Mouse (Mus musculus) yolk sac, embryonic 10.5 days (tissue): ENCODE results near the gene Ncor1.
"Not testable (repeated sequence)": the region's sequence is repeated elsewhere in the genome, so short reads cannot be mapped to it uniquely, and the experiment has no call there.

ENCODE experiments used
- DNase-seq: peaks from one replicate; pipeline ENCODE4 v3.0.0-alpha.2; 2017; ENCODE audit warnings: low spot score

The Ncor1 gene

DNA sequence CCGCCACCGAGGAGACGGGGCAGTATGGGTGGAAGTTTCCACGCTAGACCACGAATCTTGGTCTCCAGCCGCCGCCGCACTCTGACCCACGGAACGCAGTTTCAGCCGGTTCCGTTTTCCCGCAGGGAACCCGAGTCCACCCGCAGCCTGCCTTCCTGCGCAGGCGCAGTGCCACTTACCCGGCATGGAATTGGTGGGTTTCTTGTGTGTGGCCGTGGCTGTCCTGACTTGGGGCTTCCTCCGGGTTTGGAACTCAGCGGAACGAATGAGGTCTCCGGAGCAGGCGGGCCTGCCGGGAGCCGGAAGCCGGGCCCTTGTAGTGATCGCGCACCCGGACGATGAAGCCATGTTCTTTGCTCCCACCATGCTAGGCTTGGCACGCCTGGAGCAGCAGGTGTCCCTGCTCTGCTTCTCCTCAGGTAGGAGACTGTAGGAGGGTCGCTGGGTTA, at the start of gene Ncor1, which contains the start of gene Pigl:
TSS of gene Ncor1 (minus strand) at position 266 of the 449 bp plus-strand sequence.
TSS of gene Pigl (plus strand) at position 185 of the 449 bp plus-strand sequence.
- peak; percentile 87 for DNase-seq

DNA sequence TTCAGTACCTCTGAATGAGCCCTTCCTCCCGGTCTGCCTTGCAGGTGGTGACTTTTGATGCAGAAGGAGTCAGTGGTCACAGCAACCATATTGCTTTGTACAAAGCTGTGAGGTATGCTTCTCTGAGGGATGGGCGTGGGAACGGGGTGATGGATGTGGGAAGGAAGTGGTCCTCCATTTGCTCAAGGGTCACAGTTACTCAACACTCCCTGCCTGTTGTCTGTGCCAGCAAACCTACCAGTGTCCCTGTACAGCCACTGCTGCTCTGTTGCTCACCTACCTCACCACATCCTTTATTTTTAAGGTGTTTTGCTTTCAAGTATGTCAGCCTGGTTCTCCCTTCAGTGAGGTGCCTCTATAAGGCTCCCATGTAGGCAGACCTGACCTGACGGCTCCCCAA, 49.3 kb upstream of the Ncor1 start:
- DNase-seq, result no peak

- DNase-seq, result no peak
These were observed 42.2 kb upstream of the Ncor1 start for GRCm38 (mm10) chr11:62500529-62500928.

GRCm38 (mm10) chr11:62498802-62499201, 40.5 kb upstream of the Ncor1 start:
- DNase-seq, result no peak

DNA sequence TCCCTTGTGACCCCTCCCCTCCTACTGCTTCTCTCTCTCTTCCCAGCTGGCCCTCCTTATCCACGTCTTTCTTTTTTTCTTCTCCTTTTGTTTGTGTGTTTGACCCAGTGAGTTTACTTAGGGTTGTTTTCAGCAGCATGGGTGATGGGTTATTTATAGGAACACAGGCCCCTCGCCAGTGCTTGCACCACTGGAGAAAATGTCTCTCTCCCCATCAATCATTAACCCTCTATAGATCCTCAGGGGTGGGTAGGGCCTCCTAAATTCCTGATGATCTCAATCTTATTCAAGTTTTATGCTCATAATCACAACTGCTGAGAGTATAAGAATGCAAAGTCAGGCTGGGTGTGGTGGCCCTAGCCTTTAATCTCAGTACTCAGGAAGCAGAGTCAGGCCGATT, 38.8 kb upstream of the Ncor1 start:
- DNase-seq, result no peak

GRCm38 (mm10) chr11:62496151-62496715, 37.9 kb upstream of the Ncor1 start:
- DNase-seq, result no peak

DNA sequence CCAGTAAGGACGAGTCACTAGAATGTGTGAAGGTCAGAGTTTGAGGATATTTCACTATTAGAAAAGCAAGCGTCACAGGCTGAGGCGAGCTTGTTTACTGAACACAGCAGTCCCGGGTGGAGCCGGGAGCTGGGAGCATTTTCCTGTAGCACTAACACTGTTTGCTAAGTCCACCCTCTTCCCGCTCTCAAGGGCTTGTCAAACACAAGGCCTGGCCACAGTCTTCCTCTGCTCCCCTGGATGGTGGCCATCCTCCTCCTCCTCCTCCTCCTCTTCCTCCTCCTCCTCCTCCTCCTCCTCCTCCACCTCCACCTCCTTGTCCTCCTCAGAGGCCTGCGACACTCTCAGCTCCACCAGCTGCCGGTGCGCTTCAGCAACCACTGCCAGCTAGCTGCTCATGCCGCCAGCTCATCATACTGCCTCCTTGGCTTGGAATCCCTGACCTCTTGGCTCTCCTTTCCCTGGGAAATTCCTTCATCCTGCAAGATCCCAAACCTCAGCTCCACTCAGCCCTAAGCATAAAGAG, 37.0 kb upstream of the Ncor1 start:
- DNase-seq, result no peak

DNA sequence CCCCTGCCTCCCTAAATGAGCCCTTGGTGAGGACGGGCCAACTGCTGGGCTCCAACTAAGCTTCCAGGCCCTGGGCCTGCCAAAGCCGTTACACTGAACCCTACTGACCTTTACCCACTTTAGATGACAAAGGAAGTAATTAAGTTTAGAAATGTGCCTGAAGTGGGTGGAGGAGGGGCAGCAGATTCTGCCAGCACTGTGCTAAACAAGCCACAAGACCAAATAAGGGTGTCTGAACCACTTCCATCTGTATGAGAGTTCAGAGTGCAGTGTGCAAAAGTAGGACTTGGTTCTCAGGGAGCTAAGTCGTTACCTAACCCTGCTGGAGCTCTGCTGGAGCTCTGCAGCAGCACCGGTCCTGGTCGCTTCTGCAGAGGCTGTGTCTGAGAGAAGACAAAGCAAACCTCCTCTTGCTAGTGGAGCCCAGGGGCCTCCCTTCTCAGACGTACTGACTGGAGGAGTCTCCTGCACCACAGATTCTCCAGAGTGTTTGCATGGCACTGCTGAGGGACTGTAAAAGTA, 36.5 kb upstream of the Ncor1 start:
- DNase-seq, result peak; percentile 88

- no peak for DNase-seq
These were observed 35.4 kb upstream of the Ncor1 start for GRCm38 (mm10) chr11:62493701-62494100.

DNA sequence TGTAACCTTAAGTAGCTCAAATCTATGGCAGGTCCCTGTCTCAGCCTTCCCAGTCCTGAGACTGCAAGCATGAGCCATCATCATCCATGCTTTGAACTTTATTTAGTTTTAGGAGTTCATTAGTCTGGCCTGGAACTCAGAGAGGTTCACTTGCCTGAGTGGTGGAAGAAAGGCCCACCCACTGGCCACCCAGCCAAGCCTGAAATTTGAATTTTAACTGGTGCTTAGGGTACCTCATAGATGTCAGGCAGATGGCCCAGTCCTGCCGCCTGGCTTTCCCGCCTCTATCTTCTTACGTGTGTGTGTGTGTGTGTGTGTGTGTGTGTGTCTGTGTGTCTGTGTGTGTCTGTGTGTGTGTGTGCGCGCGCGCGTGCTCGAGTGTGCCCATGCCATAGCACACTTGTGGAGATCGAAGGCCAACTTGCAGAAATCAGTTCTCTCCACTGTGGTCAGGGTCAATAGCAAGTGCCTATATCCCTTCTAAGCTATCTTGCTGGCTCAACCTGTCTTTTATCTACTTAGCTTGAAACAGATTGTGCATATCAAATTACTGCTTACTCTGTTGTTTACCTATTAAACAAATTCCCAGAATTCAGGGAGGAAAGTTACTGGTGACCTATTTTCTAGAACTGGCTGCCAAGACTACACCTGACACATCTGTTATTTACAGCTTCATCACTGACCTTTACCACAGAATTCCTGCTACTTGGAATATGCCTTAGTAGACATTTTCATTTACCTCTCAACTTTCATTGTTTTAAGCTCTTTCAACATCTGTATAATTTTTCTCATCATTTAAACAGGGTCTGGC, 29.4 kb upstream of the Ncor1 start:
- no peak for DNase-seq

DNA sequence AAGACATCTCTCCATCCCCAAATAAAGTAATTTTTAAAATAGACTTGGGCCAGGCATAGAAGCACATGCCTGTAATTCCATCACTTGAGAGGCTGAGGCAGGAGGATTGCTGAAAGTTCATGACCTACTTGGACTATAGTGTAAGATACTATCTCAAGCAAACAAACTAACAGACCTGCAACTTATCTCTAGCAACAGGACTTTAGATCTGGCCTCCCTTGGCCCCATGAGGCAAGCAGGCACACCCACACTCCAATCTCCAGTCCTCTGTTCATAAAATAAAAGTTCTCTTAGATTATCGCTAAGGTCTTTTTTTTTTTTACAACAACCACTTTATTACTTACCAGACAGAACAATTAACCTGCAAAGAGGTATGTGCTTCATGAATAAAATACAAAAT, 28.6 kb upstream of the Ncor1 start:
- peak; percentile 47 for DNase-seq

DNA sequence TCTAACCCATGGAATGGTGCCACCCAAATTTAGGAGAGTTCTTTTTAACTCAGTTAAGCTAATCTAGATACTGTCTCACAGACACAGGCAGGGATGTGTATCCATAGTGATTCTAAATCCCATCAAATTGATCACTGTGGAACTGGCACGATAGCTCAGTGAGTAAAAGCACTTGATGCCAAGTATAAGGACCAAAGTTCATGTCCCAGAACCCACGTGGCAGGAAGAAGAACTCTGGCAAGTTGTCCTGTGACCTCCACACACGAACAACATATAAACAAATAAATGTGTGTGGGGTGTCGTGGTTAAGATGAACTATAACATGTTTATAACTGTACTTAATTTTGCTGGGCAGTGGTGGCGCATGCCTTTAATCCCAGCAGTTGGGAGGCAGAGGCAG, 21.2 kb upstream of the Ncor1 start:
- no peak for DNase-seq

GRCm38 (mm10) chr11:62478931-62479330, 20.6 kb upstream of the Ncor1 start:
- DNase-seq, result no peak

GRCm38 (mm10) chr11:62476156-62476555, 17.8 kb upstream of the Ncor1 start:
- DNase-seq, result no peak

- no peak for DNase-seq
These were observed 15.2 kb upstream of the Ncor1 start for GRCm38 (mm10) chr11:62473516-62473915.

GRCm38 (mm10) chr11:62470451-62470850, 12.1 kb upstream of the Ncor1 start:
- DNase-seq, result no peak

DNA sequence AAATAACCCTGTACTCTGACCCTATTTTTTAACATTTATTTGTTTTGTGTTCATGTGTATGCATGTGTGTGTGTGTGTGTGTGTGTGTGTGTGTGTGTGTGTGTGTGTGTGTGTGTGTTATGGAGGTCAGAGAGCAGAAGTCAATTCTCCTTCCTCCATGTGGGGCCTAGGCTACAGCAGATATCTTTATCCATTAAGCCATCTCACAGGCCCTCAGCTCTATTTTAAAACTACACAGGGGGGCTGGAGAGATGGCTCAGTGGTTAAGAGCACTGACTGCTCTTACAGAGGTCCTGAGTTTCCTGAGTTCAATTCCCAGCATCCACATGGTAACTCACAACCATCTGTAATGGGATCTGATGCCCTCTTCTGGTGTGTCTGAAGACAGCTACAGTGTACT, 8.9 kb upstream of the Ncor1 start:
- DNase-seq, result not testable (repeated sequence)

DNA sequence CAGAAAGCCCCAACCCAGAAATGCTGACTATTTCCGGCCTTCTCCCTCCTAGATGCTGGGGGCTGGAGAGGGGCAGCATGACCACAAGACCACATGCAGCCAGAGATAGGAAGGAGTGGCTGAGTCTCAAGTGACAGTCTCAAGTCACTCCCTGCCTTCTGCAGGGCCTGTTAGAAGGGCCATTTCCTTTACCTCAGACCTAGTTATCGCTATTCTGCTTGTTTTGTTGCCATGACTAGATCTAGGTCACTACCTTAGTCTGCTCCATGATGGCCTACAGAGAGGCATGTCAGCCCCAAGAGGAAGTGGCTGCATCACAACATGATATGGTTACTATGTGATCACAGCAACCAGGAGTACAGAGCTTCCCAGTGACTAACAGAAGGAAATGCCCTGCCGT, 8.2 kb upstream of the Ncor1 start:
- no peak for DNase-seq

DNA sequence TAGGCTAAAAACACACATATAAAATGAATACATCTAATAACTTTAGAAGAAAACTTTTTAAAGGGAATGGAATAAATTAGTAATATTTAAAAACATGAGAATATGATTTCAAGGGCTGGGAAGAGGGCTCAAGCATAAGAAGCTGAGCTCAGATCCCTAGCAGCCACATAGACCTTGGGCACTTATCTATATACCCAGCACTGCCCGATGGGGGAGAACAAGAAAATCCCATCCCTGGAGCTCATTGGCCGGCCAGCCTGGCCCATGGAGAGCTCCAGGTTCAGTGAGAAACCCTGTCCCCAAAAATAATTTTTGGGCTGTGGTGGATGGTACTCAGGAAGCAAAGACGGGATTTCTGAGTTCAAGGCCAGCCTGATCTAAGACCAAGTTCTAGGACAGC, 7.5 kb upstream of the Ncor1 start:
- no peak for DNase-seq

DNA sequence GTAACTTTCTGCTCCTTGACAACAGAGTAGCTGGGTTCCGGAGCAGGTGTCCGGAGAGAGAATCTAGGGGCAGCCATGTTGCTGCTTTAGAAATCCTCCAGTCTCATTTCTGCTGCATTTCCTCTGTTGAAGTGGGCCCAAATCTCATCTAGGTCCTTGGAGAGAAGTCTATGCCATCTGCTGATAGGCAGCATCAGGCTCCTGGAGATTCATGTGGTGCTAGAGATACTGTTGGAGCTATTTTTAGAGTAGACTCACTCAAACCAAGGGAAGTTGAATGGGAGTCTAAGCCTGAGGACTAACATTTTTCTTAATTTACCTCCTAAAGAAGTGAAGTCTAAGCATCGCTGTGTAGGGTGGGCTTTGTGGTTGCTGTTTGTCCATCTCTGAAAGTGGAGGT, 6.4 kb upstream of the Ncor1 start:
- no peak for DNase-seq

DNA sequence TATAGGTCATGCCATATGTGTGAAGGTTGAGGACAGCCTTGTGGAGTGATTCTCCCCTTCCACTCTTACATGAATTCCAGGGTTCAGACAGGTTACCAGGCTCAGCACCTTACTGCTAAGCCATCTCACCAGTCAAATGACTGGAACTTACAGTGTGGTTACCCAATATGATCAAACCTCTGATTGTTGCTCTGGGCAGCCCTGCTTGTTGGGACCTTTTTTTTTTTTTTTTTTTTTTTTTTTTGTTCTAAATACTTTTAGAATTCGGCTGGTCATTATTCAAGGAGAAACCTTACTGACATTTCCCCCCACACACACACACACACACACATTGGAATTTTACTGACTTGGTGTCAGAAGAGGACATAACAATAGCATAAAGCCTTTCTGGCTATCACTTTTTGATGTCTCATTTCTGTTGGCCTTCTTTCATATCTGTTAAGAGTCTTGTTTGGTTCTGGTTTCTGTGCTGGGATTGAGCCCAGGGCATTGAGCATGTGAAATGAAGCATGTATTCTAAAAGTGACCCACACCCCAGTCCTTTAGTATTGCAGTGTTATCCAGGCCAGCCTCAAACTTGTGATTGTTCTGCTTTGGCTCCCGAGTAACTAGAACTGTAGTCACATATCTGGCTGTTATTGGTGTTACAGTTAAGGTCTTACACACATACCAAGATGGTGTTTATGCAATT, 5.0 kb upstream of the Ncor1 start:
- no peak for DNase-seq

- not testable (repeated sequence) for DNase-seq
These were observed 4.2 kb upstream of the Ncor1 start for GRCm38 (mm10) chr11:62462529-62462928.

DNA sequence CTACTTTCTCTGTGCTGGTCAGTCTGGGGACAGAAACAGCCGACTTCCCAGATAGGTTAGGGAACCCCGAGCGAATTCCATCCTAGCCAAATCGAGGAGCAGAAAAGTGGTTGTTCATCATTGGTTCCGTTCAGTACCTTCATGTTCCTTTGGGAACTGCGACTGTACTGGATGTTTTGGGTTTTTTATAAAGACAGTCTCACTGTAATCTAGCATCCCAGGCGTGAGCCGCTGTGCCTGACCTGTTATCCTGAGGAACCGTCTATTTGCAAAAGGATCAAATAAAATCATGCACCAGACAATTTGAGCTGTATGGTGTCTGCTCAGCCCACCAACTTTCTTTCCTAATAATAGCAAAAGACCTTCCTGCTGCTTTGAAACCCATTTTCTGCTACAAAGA, 439 bp upstream of the Ncor1 start:
- DNase-seq, result no peak
